Mouse (Mus musculus) E14TG2a.4 (cell line): ENCODE data around the gene Ctnnal1.

Experiments
- CTCF ChIP-seq: conservative IDR thresholded peaks from 2 replicates; pipeline ENCODE4 v1.5.1; 2014; ENCODE audit warnings: low read length
- NANOG ChIP-seq: IDR thresholded peaks from 2 replicates; pipeline ENCODE4 v1.6.1; 2014; ENCODE audit warnings: borderline replicate concordance, low read length, mixed read lengths

DNA sequence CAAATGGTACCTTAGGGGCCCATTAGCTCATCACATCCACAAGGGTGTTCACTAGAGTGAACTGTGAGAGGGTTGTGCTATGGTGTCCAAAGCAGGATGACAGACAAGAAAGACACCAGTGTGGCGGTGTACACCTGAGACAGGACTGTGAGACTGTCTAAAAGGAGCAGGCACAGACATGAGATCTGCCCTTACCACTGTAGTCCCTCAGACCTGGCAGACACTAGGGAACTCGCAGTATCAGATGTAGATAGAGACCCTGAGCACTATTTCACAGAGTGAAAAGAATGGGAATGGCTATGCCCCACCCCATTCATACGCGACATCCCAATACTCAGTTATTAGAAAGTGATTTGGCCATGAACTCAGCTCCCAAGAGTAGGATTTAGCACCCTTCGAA is 9.1 kb downstream of the Ctnnal1 start:
- no peak for TF ChIP-seq CTCF
- TF ChIP-seq NANOG = no peak
